ENCODE assay signal across 15 mouse cellular contexts in genomic region chr2:11654990-11655931, GRCm38 (mm10). TPM values are rescaled to one million over a fixed set of nuclear protein-coding genes. Genes with fewer than 3 reads are reported as not detected.
DNase-seq lines count a peak whose midpoint lies in the region; ATAC-seq and TF ChIP-seq lines count a peak whose summit lies in the region.
"Had no signal": no experiment of that assay in that cellular context is flagged by ENCODE, and none has a peak within 500 bp of the region (broad histone marks: within the 10 kb centered on the region; RNA-seq: fewer than 3 reads in every experiment).

No protein-coding gene starts in this region.

- intact Hi-C loops in gastrocnemius, adult 2 months (cut with DNase I) = no loop called here
- intact Hi-C loops in gastrocnemius, postnatal 14 days (cut with DNase I; ENCODE audit: low total_unique reads) = no loop called here

- DNase-seq in gastrocnemius, adult 2 months = no peak
- DNase-seq in gastrocnemius, postnatal 14 days = no peak
- DNase-seq in 3T3-L1 (ENCODE audit: low read depth, low spot score) = peak; percentile 80
- DNase-seq in left cerebral cortex, adult 18-20 months (ENCODE audit: low spot score in 2 of 2) = peak; percentile 31 to 38
- DNase-seq in embryo, embryonic 10.5 days (ENCODE audit: low spot score) = no peak
- no peak for DNase-seq in adrenal gland, postnatal 36 days
- no peak for DNase-seq in gastrocnemius, adult 18-20 months (ENCODE audit: low spot score)
- DNase-seq: kidney, postnatal 4 days had no signal

- no peak overlapping the region for H3K4me3 ChIP-seq in gastrocnemius, adult 2 months
- H3K4me3 ChIP-seq: neural tube, embryonic 13.5 days had no signal

- H3K27ac ChIP-seq in gastrocnemius, adult 2 months = peak overlapping the region; percentile 53; the same call in 1 of the 2 replicates
- H3K27ac ChIP-seq: liver, embryonic 14.5 days; neural tube, embryonic 13.5 days; stomach, postnatal 0 days had no signal

- peak; percentile 24 for ATAC-seq in activated CD4-positive, CD25-positive, alpha-beta regulatory T cell, adult 4 months

- no peak for TF ChIP-seq CTCF in gastrocnemius, adult 2 months (IDR thresholded peaks at IDR 0.05)

RNA-seq across cellular contexts. Expression of gene Il2ra, which starts 12.7 kb away (rescaled TPM):
- under 1 TPM; 0.45 to 0.92 TPM for total RNA-seq in gastrocnemius, adult 2 months (2021)
- under 1 TPM; 0.16 to 0.42 TPM for total RNA-seq in gastrocnemius, postnatal 14 days (2021)
- polyA plus RNA-seq in activated CD4-positive, CD25-positive, alpha-beta regulatory T cell, adult 4 months (2017; shearing (Covaris generic)) = 100 to 1,000 TPM; 305 to 312 TPM
- total RNA-seq in left cerebral cortex, adult 18-20 months (2021) = under 1 TPM in 1 of 2 experiments, not detected in 1; 0.19 TPM
- total RNA-seq in adrenal gland, postnatal 36 days (2021) = under 1 TPM; 0.20 to 0.30 TPM
- total RNA-seq in gastrocnemius, adult 18-20 months (2021) = under 1 TPM; 0.43 to 0.59 TPM
- polyA plus RNA-seq: embryonic facial prominence, embryonic 11.5 days; heart, embryonic 14.5 days; stomach, postnatal 0 days had no signal

RNA-seq across cellular contexts. Expression of gene Gm17490, which starts 29.2 kb away (rescaled TPM):
- total RNA-seq in gastrocnemius, adult 2 months (2021) = not detected
- total RNA-seq in gastrocnemius, postnatal 14 days (2021) = not detected
- not detected for polyA plus RNA-seq in activated CD4-positive, CD25-positive, alpha-beta regulatory T cell, adult 4 months (2017; shearing (Covaris generic))
- total RNA-seq in left cerebral cortex, adult 18-20 months (2021) = not detected
- total RNA-seq in adrenal gland, postnatal 36 days (2021) = not detected
- total RNA-seq in gastrocnemius, adult 18-20 months (2021) = not detected
- total RNA-seq: gastrocnemius, adult 8-10 months had no signal
- polyA plus RNA-seq: embryonic facial prominence, embryonic 11.5 days; heart, embryonic 14.5 days; liver, embryonic 14.5 days; neural tube, embryonic 13.5 days; stomach, postnatal 0 days had no signal

RNA-seq across cellular contexts. Expression of gene Il15ra, which starts 49.8 kb away (rescaled TPM):
- 10 to 100 TPM; 29.8 to 38.6 TPM for total RNA-seq in gastrocnemius, adult 2 months (2021)
- 10 to 100 TPM; 10.6 to 22.8 TPM for total RNA-seq in gastrocnemius, postnatal 14 days (2021)
- polyA plus RNA-seq in activated CD4-positive, CD25-positive, alpha-beta regulatory T cell, adult 4 months (2017; shearing (Covaris generic)) = 10 to 100 TPM; 23.0 to 24.0 TPM
- 10 to 100 TPM in 1 of 2 experiments, 1 to 10 TPM in 1; 7.4 to 14.0 TPM for total RNA-seq in left cerebral cortex, adult 18-20 months (2021)
- total RNA-seq in adrenal gland, postnatal 36 days (2021) = 10 to 100 TPM; 20.1 to 20.3 TPM
- total RNA-seq in gastrocnemius, adult 18-20 months (2021) = 10 to 100 TPM; 17.6 to 29.5 TPM

RNA-seq across cellular contexts. Expression of gene Rbm17, which starts 51.3 kb away (rescaled TPM):
- 10 to 100 TPM; 54.2 to 56.2 TPM for total RNA-seq in gastrocnemius, adult 2 months (2021)
- 10 to 100 TPM; 45.0 to 49.5 TPM for total RNA-seq in gastrocnemius, postnatal 14 days (2021)
- polyA plus RNA-seq in activated CD4-positive, CD25-positive, alpha-beta regulatory T cell, adult 4 months (2017; shearing (Covaris generic)) = 10 to 100 TPM; 33.1 to 38.5 TPM
- 10 to 100 TPM; 88.5 to 93.5 TPM for total RNA-seq in left cerebral cortex, adult 18-20 months (2021)
- 100 to 1,000 TPM; 109 to 121 TPM for total RNA-seq in adrenal gland, postnatal 36 days (2021)
- 10 to 100 TPM; 54.7 to 55.5 TPM for total RNA-seq in gastrocnemius, adult 18-20 months (2021)

Comparison
In these comparisons a context has a peak if more than half of its experiments do, and no peak if none do; other contexts are left out.
1. DNase-seq: peak in 3T3-L1 (single experiment) and left cerebral cortex, adult 18-20 months (2 of 2); none in gastrocnemius, adult 2 months (single experiment), gastrocnemius, postnatal 14 days (single experiment), embryo, embryonic 10.5 days (single experiment), adrenal gland, postnatal 36 days (0 of 2) and gastrocnemius, adult 18-20 months (single experiment).